Mouse (Mus musculus): ENCODE measurements at regions not wholly inside any gene's neighbourhood (a gene's known extent, or its start where the extent isn't known, plus 50 kb on each side); places are given as distances from the start of the nearest gene placed in this dataset.
"Not testable (repeated sequence)": the region's sequence is repeated elsewhere in the genome, so short reads cannot be mapped to it uniquely, and the experiment has no call there.

GRCm38 (mm10) chr4:23787417-23788204 lies 708.6 kb upstream of the Mms22l start:
- no peak for DNase-seq (ENCODE audit: low spot score in 2 of 2)

GRCm38 (mm10) chr4:23823516-23823915 lies 672.7 kb upstream of the Mms22l start:
- DNase-seq (ENCODE audit: low spot score in 2 of 2): no peak

GRCm38 (mm10) chr4:23826885-23827284 lies 669.4 kb upstream of the Mms22l start:
- no peak for DNase-seq (ENCODE audit: low spot score in 2 of 2)

- DNase-seq (ENCODE audit: low spot score in 2 of 2): no peak
Observed at GRCm38 (mm10) chr4:23832385-23833164, 663.7 kb upstream of the Mms22l start.

- no peak for DNase-seq (ENCODE audit: low spot score in 2 of 2)
Observed at GRCm38 (mm10) chr4:23843609-23844287, 652.5 kb upstream of the Mms22l start.

- DNase-seq (ENCODE audit: low spot score in 2 of 2): no peak
Observed at GRCm38 (mm10) chr4:23844288-23844971, 651.8 kb upstream of the Mms22l start.

- no peak for DNase-seq (ENCODE audit: low spot score in 2 of 2)
Observed at GRCm38 (mm10) chr4:23845263-23845662, 651.0 kb upstream of the Mms22l start.

- DNase-seq (ENCODE audit: low spot score in 2 of 2): no peak
Observed at GRCm38 (mm10) chr4:23850640-23851039, 645.6 kb upstream of the Mms22l start.

- DNase-seq (ENCODE audit: low spot score in 2 of 2): no peak
Observed at GRCm38 (mm10) chr4:23862437-23862836, 633.8 kb upstream of the Mms22l start.

- no peak for DNase-seq (ENCODE audit: low spot score in 2 of 2)
Observed at GRCm38 (mm10) chr4:23880007-23880406, 616.2 kb upstream of the Mms22l start.

- DNase-seq (ENCODE audit: low spot score in 2 of 2): no peak
Observed at GRCm38 (mm10) chr4:23913396-23913795, 582.9 kb upstream of the Mms22l start.

GRCm38 (mm10) chr4:23913822-23914221 lies 582.4 kb upstream of the Mms22l start:
- no peak for DNase-seq (ENCODE audit: low spot score in 2 of 2)

GRCm38 (mm10) chr4:23914423-23914822 lies 581.8 kb upstream of the Mms22l start:
- no peak for DNase-seq (ENCODE audit: low spot score in 2 of 2)

GRCm38 (mm10) chr4:23921520-23921919 lies 574.7 kb upstream of the Mms22l start:
- DNase-seq (ENCODE audit: low spot score in 2 of 2): no peak

- DNase-seq (ENCODE audit: low spot score in 2 of 2): no peak
Observed at GRCm38 (mm10) chr4:23954140-23954539, 542.1 kb upstream of the Mms22l start.

GRCm38 (mm10) chr4:23982193-23982592 lies 514.1 kb upstream of the Mms22l start:
- not testable (repeated sequence) for DNase-seq (ENCODE audit: low spot score in 2 of 2)

GRCm38 (mm10) chr4:23982790-23983451 lies 513.3 kb upstream of the Mms22l start:
- no peak for DNase-seq (ENCODE audit: low spot score in 2 of 2)

- DNase-seq (ENCODE audit: low spot score in 2 of 2): no peak
Observed at GRCm38 (mm10) chr4:23983452-23983805, 512.8 kb upstream of the Mms22l start.

GRCm38 (mm10) chr4:23984005-23984404 lies 512.2 kb upstream of the Mms22l start:
- DNase-seq (ENCODE audit: low spot score in 2 of 2): no peak

GRCm38 (mm10) chr4:23985956-23986355 lies 510.3 kb upstream of the Mms22l start:
- DNase-seq (ENCODE audit: low spot score in 2 of 2): no peak

- DNase-seq (ENCODE audit: low spot score in 2 of 2): no peak
Observed at GRCm38 (mm10) chr4:23993823-23994222, 502.4 kb upstream of the Mms22l start.
